Comparison of ENCODE assay signal across 35 mouse cellular contexts in genomic region chrX:142750775-142751174, GRCm38 (mm10).
"Had no signal": no experiment of that assay in that cellular context is flagged by ENCODE, and none has a peak within 500 bp of the region (broad histone marks: within the 10 kb centered on the region; RNA-seq: fewer than 3 reads in every experiment).

No protein-coding gene starts in this region.

- H3K9me3 ChIP-seq: heart, embryonic 10.5 days; heart, embryonic 12.5 days; heart, embryonic 13.5 days; heart, embryonic 15.5 days; hindbrain, embryonic 10.5 days; hindbrain, embryonic 12.5 days; hindbrain, embryonic 13.5 days; hindbrain, embryonic 15.5 days; intestine, embryonic 15.5 days; kidney, embryonic 15.5 days had no signal

- DNase-seq: heart, adult 2 months; heart, postnatal 10 days; heart, postnatal 14 days; heart, postnatal 36 days; heart, postnatal 4 days; kidney, adult 11 months; kidney, adult 18-20 months; kidney, adult 2 months; kidney, adult 8-10 months; kidney, adult 9 months; kidney, postnatal 10 days; kidney, postnatal 14 days; kidney, postnatal 25 days; kidney, postnatal 36 days; kidney, postnatal 4 days; layer of hippocampus, adult 9-11 months had no signal

- H3K36me3 ChIP-seq: hindbrain, embryonic 10.5 days; hindbrain, embryonic 12.5 days; hindbrain, embryonic 13.5 days; hindbrain, embryonic 15.5 days; intestine, embryonic 15.5 days had no signal

- H3K4me3 ChIP-seq: heart, adult 2 months; heart, embryonic 10.5 days; heart, embryonic 12.5 days; heart, embryonic 13.5 days; heart, embryonic 15.5 days; hindbrain, embryonic 10.5 days; hindbrain, embryonic 12.5 days; hindbrain, embryonic 13.5 days; hindbrain, embryonic 15.5 days; intestine, embryonic 15.5 days; kidney, embryonic 15.5 days; layer of hippocampus, adult 2 months had no signal

- H3K27ac ChIP-seq: heart, adult 2 months; heart, embryonic 10.5 days; heart, embryonic 13.5 days; heart, embryonic 15.5 days; hindbrain, embryonic 10.5 days; hindbrain, embryonic 12.5 days; hindbrain, embryonic 13.5 days; hindbrain, embryonic 14.5 days; hindbrain, embryonic 15.5 days; hindbrain, postnatal 0 days; intestine, embryonic 15.5 days; kidney, embryonic 15.5 days; kidney, postnatal 0 days; layer of hippocampus, adult 2 months had no signal

- H3K9ac ChIP-seq: heart, embryonic 12.5 days; heart, embryonic 13.5 days; heart, embryonic 15.5 days; hindbrain, embryonic 12.5 days; hindbrain, embryonic 13.5 days; hindbrain, embryonic 14.5 days; hindbrain, embryonic 15.5 days; intestine, embryonic 15.5 days; kidney, embryonic 15.5 days had no signal

- H3K4me1 ChIP-seq: heart, embryonic 10.5 days; heart, embryonic 15.5 days; hindbrain, embryonic 10.5 days; hindbrain, embryonic 12.5 days; hindbrain, embryonic 13.5 days; hindbrain, embryonic 15.5 days; intestine, embryonic 15.5 days; kidney, embryonic 15.5 days had no signal

- ATAC-seq: hindbrain, embryonic 16.5 days; hindbrain, postnatal 0 days; inflammation-experienced regulatory T-cells, adult 6 months; intestine, embryonic 15.5 days; intestine, embryonic 16.5 days; intestine, postnatal 0 days had no signal

- H3K27me3 ChIP-seq: heart, embryonic 12.5 days; heart, embryonic 15.5 days; intestine, embryonic 15.5 days had no signal

- H3K4me2 ChIP-seq: heart, embryonic 11.5 days; heart, embryonic 12.5 days; heart, embryonic 13.5 days; heart, embryonic 15.5 days; hindbrain, embryonic 12.5 days; hindbrain, embryonic 13.5 days; hindbrain, embryonic 14.5 days; hindbrain, embryonic 15.5 days; intestine, embryonic 15.5 days; kidney, embryonic 15.5 days had no signal
